Mouse (Mus musculus) layer of hippocampus, adult 11-12 months (tissue): ENCODE measurements at regions not wholly inside any gene's neighbourhood (a gene's known extent, or its start where the extent isn't known, plus 50 kb on each side); places are given as distances from the start of the nearest gene placed in this dataset.
"Not testable (repeated sequence)": the region's sequence is repeated elsewhere in the genome, so short reads cannot be mapped to it uniquely, and the experiment has no call there.

Experiments used
- DNase-seq: peaks from one replicate; pipeline ENCODE4 v3.0.0; 2022; ENCODE audit warnings: low spot score

- no peak for DNase-seq
Measured at GRCm38 (mm10) chr13:7967886-7968285, 234.8 kb upstream of the Adarb2 start.

- peak; percentile 9 for DNase-seq
Measured at GRCm38 (mm10) chr13:7994198-7994597, 208.5 kb upstream of the Adarb2 start.

- DNase-seq = not testable (repeated sequence)
Measured at GRCm38 (mm10) chr13:8030096-8030495, 172.6 kb upstream of the Adarb2 start.

- DNase-seq = no peak
Measured at GRCm38 (mm10) chr13:8050930-8051495, 151.7 kb upstream of the Adarb2 start.

- DNase-seq = no peak
Measured at GRCm38 (mm10) chr13:8056122-8056818, 146.4 kb upstream of the Adarb2 start.

GRCm38 (mm10) chr13:8087154-8087553, 115.5 kb upstream of the Adarb2 start:
- DNase-seq = no peak

GRCm38 (mm10) chr13:8089519-8089918, 113.1 kb upstream of the Adarb2 start:
- no peak for DNase-seq

GRCm38 (mm10) chr13:8108701-8109100, 94.0 kb upstream of the Adarb2 start:
- no peak for DNase-seq

- no peak for DNase-seq
Measured at GRCm38 (mm10) chr13:8112953-8113352, 89.7 kb upstream of the Adarb2 start.

GRCm38 (mm10) chr13:8119013-8119412, 83.7 kb upstream of the Adarb2 start:
- no peak for DNase-seq

GRCm38 (mm10) chr13:8119986-8120385, 82.7 kb upstream of the Adarb2 start:
- DNase-seq = no peak

- no peak for DNase-seq
Measured at GRCm38 (mm10) chr13:8134764-8135163, 67.9 kb upstream of the Adarb2 start.

GRCm38 (mm10) chr13:8139396-8139795, 63.3 kb upstream of the Adarb2 start:
- DNase-seq = no peak

GRCm38 (mm10) chr13:8152168-8152567, 50.5 kb upstream of the Adarb2 start:
- DNase-seq = no peak
